Mouse (Mus musculus): ENCODE results near the gene Eml3. TPM values are rescaled to one million over a fixed set of nuclear protein-coding genes. Genes with fewer than 3 reads are reported as not detected.

Gene Eml3
- polyA plus RNA-seq, 1 experiment from 2014 or later, result 7.8 TPM

- under 1% methylated on average over 44 of the region's 46 CpGs for WGBS
- Histone ChIP-seq H3K27me3 (ENCODE audit: control insufficient read depth, insufficient read depth, low read length) (no peaks in the 10 kb centered on the region), H3K4me2 (replicated peaks; ENCODE audit: low read depth, low read length) (peak overlapping the region; percentile 64), H3K9me3 (ENCODE audit: control insufficient read depth, low read length) (no peaks in the 10 kb centered on the region), H3K9ac (ENCODE audit: low read depth, low read length) (peak overlapping the region; percentile 100), H3K36me3 (ENCODE audit: control insufficient read depth, insufficient read depth, low read length) (peaks cover 8% of the 10 kb centered on the region), H3K4me1 (replicated peaks; ENCODE audit: control insufficient read depth, insufficient read depth, low read length) (peaks cover 13% of the 10 kb centered on the region), H3K27ac (ENCODE audit: low read depth, low read length) (peak overlapping the region; percentile 98), H3K4me3 (ENCODE audit: low read depth, low read length) (peak overlapping the region; percentile 97)
- ATAC-seq (ENCODE audit: low FRiP score) (peak; percentile 65), DNase-seq (ENCODE audit: low spot score) (no peak)
Measured at GRCm38 (mm10) chr19:8942276-8942964, 13.1 kb downstream of the Eml3 start.

- 83% methylated on average over 2 of the region's 2 CpGs for WGBS
- no peaks in the 10 kb centered on the region for H3K27me3 ChIP-seq (ENCODE audit: control insufficient read depth, insufficient read depth, low read length)
Measured at GRCm38 (mm10) chr19:8943047-8943446, 13.7 kb downstream of the Eml3 start.

GRCm38 (mm10) chr19:8944062-8944461, 14.7 kb downstream of the Eml3 start:
- Histone ChIP-seq H3K27ac (ENCODE audit: low read depth, low read length) (0 out of 2 replicates have a peak overlapping the region, but pooled peaks have one; percentile 10), H3K27me3 (ENCODE audit: control insufficient read depth, insufficient read depth, low read length) (no peaks in the 10 kb centered on the region), H3K9ac (ENCODE audit: low read depth, low read length) (no peak overlapping the region), H3K36me3 (ENCODE audit: control insufficient read depth, insufficient read depth, low read length) (peaks cover 16% of the 10 kb centered on the region), H3K4me2 (replicated peaks; ENCODE audit: low read depth, low read length) (peak overlapping the region; percentile 17; the same call in 1 of the 2 replicates), H3K9me3 (ENCODE audit: control insufficient read depth, low read length) (no peaks in the 10 kb centered on the region), H3K4me1 (replicated peaks; ENCODE audit: control insufficient read depth, insufficient read depth, low read length) (peaks cover 13% of the 10 kb centered on the region), H3K4me3 (ENCODE audit: low read depth, low read length) (no peak overlapping the region)
- ATAC-seq (ENCODE audit: low FRiP score) (no peak), DNase-seq (ENCODE audit: low spot score) (no peak)
- WGBS, result 71% methylated on average over 5 of the region's 5 CpGs

More at GRCm38 (mm10) chr19:8943047-8943446, 13.7 kb downstream of the Eml3 start:
- H3K4me2 ChIP-seq (replicated peaks; ENCODE audit: low read depth, low read length), result peak overlapping the region; percentile 64
- H3K36me3 ChIP-seq (ENCODE audit: control insufficient read depth, insufficient read depth, low read length), result peaks cover 13% of the 10 kb centered on the region
- no peaks in the 10 kb centered on the region for H3K9me3 ChIP-seq (ENCODE audit: control insufficient read depth, low read length)
- no peak overlapping the region for H3K27ac ChIP-seq (ENCODE audit: low read depth, low read length)
- DNase-seq (ENCODE audit: low spot score) (no peak), ATAC-seq (ENCODE audit: low FRiP score) (no peak)
- peak overlapping the region; percentile 97 for H3K4me3 ChIP-seq (ENCODE audit: low read depth, low read length)
- H3K9ac ChIP-seq (ENCODE audit: low read depth, low read length), result peak overlapping the region; percentile 100
- H3K4me1 ChIP-seq (replicated peaks; ENCODE audit: control insufficient read depth, insufficient read depth, low read length), result peaks cover 13% of the 10 kb centered on the region

- ATAC-seq (ENCODE audit: low FRiP score) (no peak), DNase-seq (ENCODE audit: low spot score) (peak; percentile 85)
- 51% methylated on average over 5 of the region's 5 CpGs for WGBS
- no peak overlapping the region for H3K4me2 ChIP-seq (replicated peaks; ENCODE audit: low read depth, low read length)
- no peaks in the 10 kb centered on the region for H3K9me3 ChIP-seq (ENCODE audit: control insufficient read depth, low read length)
- no peak overlapping the region for H3K9ac ChIP-seq (ENCODE audit: low read depth, low read length)
- peaks cover 19% of the 10 kb centered on the region for H3K36me3 ChIP-seq (ENCODE audit: control insufficient read depth, insufficient read depth, low read length)
- H3K27me3 ChIP-seq (ENCODE audit: control insufficient read depth, insufficient read depth, low read length), result no peaks in the 10 kb centered on the region
- H3K4me3 ChIP-seq (ENCODE audit: low read depth, low read length), result peak overlapping the region; percentile 8; the same call in 1 of the 2 replicates
- no peak overlapping the region for H3K27ac ChIP-seq (ENCODE audit: low read depth, low read length)
- peaks cover 13% of the 10 kb centered on the region for H3K4me1 ChIP-seq (replicated peaks; ENCODE audit: control insufficient read depth, insufficient read depth, low read length)
Measured at GRCm38 (mm10) chr19:8944750-8945149, 15.4 kb downstream of the Eml3 start.

GRCm38 (mm10) chr19:8945251-8945650, 15.9 kb downstream of the Eml3 start:
- Histone ChIP-seq H3K4me2 (replicated peaks; ENCODE audit: low read depth, low read length) (no peak overlapping the region), H3K4me1 (replicated peaks; ENCODE audit: control insufficient read depth, insufficient read depth, low read length) (peaks cover 13% of the 10 kb centered on the region), H3K27me3 (ENCODE audit: control insufficient read depth, insufficient read depth, low read length) (no peaks in the 10 kb centered on the region), H3K9me3 (ENCODE audit: control insufficient read depth, low read length) (no peaks in the 10 kb centered on the region), H3K27ac (ENCODE audit: low read depth, low read length) (no peak overlapping the region), H3K4me3 (ENCODE audit: low read depth, low read length) (peak overlapping the region; percentile 8; the same call in 1 of the 2 replicates), H3K9ac (ENCODE audit: low read depth, low read length) (no peak overlapping the region), H3K36me3 (ENCODE audit: control insufficient read depth, insufficient read depth, low read length) (peaks cover 19% of the 10 kb centered on the region)
- DNase-seq (ENCODE audit: low spot score) (no peak), ATAC-seq (ENCODE audit: low FRiP score) (no peak)
- 92% methylated on average over 6 of the region's 6 CpGs for WGBS

GRCm38 (mm10) chr19:8946929-8947328, 17.6 kb downstream of the Eml3 start:
- no peak overlapping the region for H3K9ac ChIP-seq (ENCODE audit: low read depth, low read length)
- DNase-seq (ENCODE audit: low spot score), result no peak

GRCm38 (mm10) chr19:8950190-8950589, 20.8 kb downstream of the Eml3 start:
- Histone ChIP-seq H3K4me2 (replicated peaks; ENCODE audit: low read depth, low read length) (no peak overlapping the region), H3K9me3 (ENCODE audit: control insufficient read depth, low read length) (no peaks in the 10 kb centered on the region), H3K27me3 (ENCODE audit: control insufficient read depth, insufficient read depth, low read length) (no peaks in the 10 kb centered on the region), H3K4me1 (replicated peaks; ENCODE audit: control insufficient read depth, insufficient read depth, low read length) (peaks cover 6% of the 10 kb centered on the region; the same call in 1 of the 2 replicates), H3K9ac (ENCODE audit: low read depth, low read length) (no peak overlapping the region), H3K4me3 (ENCODE audit: low read depth, low read length) (no peak overlapping the region), H3K27ac (ENCODE audit: low read depth, low read length) (no peak overlapping the region), H3K36me3 (ENCODE audit: control insufficient read depth, insufficient read depth, low read length) (peaks cover 22% of the 10 kb centered on the region)
- 89% methylated on average over 5 of the region's 5 CpGs for WGBS
- ATAC-seq (ENCODE audit: low FRiP score) (no peak), DNase-seq (ENCODE audit: low spot score) (no peak)

More at GRCm38 (mm10) chr19:8946929-8947328, 17.6 kb downstream of the Eml3 start:
- 96% methylated on average over 7 of the region's 7 CpGs for WGBS
- Histone ChIP-seq H3K27ac (ENCODE audit: low read depth, low read length) (no peak overlapping the region), H3K4me1 (replicated peaks; ENCODE audit: control insufficient read depth, insufficient read depth, low read length) (peaks cover 8% of the 10 kb centered on the region; the same call in 1 of the 2 replicates), H3K27me3 (ENCODE audit: control insufficient read depth, insufficient read depth, low read length) (no peaks in the 10 kb centered on the region), H3K36me3 (ENCODE audit: control insufficient read depth, insufficient read depth, low read length) (peaks cover 22% of the 10 kb centered on the region), H3K4me3 (ENCODE audit: low read depth, low read length) (no peak overlapping the region), H3K4me2 (replicated peaks; ENCODE audit: low read depth, low read length) (no peak overlapping the region), H3K9me3 (ENCODE audit: control insufficient read depth, low read length) (no peaks in the 10 kb centered on the region)
- no peak for ATAC-seq (ENCODE audit: low FRiP score)

- no peak for DNase-seq (ENCODE audit: low spot score)
- H3K9ac ChIP-seq (ENCODE audit: low read depth, low read length), result no peak overlapping the region; the same call in 1 of the 2 replicates
- 92% methylated on average over 9 of the region's 9 CpGs for WGBS
Measured at GRCm38 (mm10) chr19:8952241-8952640, 22.9 kb downstream of the Eml3 start.

More at GRCm38 (mm10) chr19:8952241-8952640, 22.9 kb downstream of the Eml3 start:
- no peak overlapping the region for H3K4me2 ChIP-seq (replicated peaks; ENCODE audit: low read depth, low read length)
- H3K4me3 ChIP-seq (ENCODE audit: low read depth, low read length), result no peak overlapping the region
- H3K9me3 ChIP-seq (ENCODE audit: control insufficient read depth, low read length), result no peaks in the 10 kb centered on the region
- H3K36me3 ChIP-seq (ENCODE audit: control insufficient read depth, insufficient read depth, low read length), result peaks cover 16% of the 10 kb centered on the region
- H3K4me1 ChIP-seq (replicated peaks; ENCODE audit: control insufficient read depth, insufficient read depth, low read length), result peaks cover 6% of the 10 kb centered on the region; the same call in 1 of the 2 replicates
- ATAC-seq (ENCODE audit: low FRiP score), result no peak
- peak overlapping the region; percentile 78; the same call in 1 of the 2 replicates for H3K27ac ChIP-seq (ENCODE audit: low read depth, low read length)
- no peaks in the 10 kb centered on the region for H3K27me3 ChIP-seq (ENCODE audit: control insufficient read depth, insufficient read depth, low read length)

Measured in hindbrain, embryonic 11.5 days (tissue).